Mouse (Mus musculus): ENCODE measurements around the gene Adgra1.

DNA sequence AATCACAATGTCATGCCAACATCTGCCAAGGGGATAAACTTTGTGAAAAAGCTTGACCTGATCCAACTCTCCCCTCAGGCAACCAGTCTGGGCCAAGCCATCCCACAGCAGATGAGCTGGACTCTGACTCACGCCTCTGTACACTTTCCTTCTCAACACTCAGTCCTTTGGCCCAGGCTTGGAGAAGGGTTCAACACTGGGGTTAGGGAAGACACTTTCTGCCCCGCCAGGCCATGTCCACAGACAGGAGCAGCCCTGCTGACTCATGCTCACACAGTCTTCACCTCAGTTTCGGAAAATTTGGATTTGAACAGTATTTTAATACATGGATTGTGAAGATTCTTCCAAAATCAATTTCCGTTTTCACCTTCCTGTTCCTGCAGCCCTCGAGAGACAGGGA lies 442 bp upstream of the Adgra1 start:
- TF ChIP-seq EP300 (IDR thresholded peaks at IDR 0.05; ENCODE audit: low read depth) (no peak), CTCF (IDR thresholded peaks at IDR 0.05; ENCODE audit: low read depth) (no peak)

All from heart, postnatal 0 days (tissue).